Mouse (Mus musculus) layer of hippocampus, adult 2 months (tissue): Measurements from ENCODE around the gene Nek11. TPM values are rescaled to one million over a fixed set of nuclear protein-coding genes. Genes with fewer than 3 reads are reported as not detected.
"Not testable (repeated sequence)": the region's sequence is repeated elsewhere in the genome, so short reads cannot be mapped to it uniquely, and the experiment has no call there.

ENCODE experiments used
- DNase-seq, 2 experiments: peaks; one replicate each; pipeline ENCODE4 v3.0.0; 2022; ENCODE audit warnings: low spot score in 2 of 2
- H3K27ac ChIP-seq: fragments of 200-600 bp; 2 replicates; pipeline ENCODE4 v1.8.1; 2022
- H3K4me3 ChIP-seq: fragments of 200-600 bp; 2 replicates; pipeline ENCODE4 v1.8.1; 2022; ENCODE audit warnings: mild to moderate bottlenecking
- CTCF ChIP-seq: fragments of 200-600 bp; conservative IDR thresholded peaks from 2 replicates; pipeline ENCODE4 v1.8.1; 2022; ENCODE audit warnings: antibody characterized with exemption, mild to moderate bottlenecking, moderate library complexity
- total RNA-seq, 2 experiments: library from RNA; stranded (reverse); gene quantifications; 2 replicates each; pipeline ENCODE4 v1.2.3; 2021

Nek11 gene
- total RNA-seq, 2 experiments from 2014 or later: 1.4 TPM

GRCm38 (mm10) chr9:105186725-105187124 lies 208.6 kb downstream of the Nek11 start:
- no peak for TF ChIP-seq CTCF
- Histone ChIP-seq H3K27ac (no peak overlapping the region), H3K4me3 (no peak overlapping the region)
- DNase-seq: no peak

DNA sequence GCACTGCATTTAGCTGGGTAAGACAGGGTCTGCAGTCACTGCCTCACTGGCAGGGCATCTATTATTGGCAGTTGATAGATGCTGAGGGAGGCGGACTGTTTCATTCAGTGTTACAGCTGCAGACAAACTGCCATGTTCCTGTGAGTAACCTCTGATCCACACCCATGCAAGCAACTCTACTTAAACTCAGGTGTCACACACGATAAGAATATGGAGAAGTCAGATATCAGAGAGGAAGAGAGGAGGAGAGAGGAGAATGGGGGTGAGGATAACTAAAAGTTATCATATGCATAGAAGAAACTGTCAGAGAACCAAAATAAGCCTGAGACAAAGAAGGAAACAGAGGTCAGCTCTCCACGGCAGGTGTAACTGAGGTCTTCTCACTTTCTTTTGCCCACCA lies 212.9 kb downstream of the Nek11 start:
- no peak for TF ChIP-seq CTCF
- no peak for DNase-seq
- no peak overlapping the region for H3K4me3 ChIP-seq
- H3K27ac ChIP-seq: no peak overlapping the region

DNA sequence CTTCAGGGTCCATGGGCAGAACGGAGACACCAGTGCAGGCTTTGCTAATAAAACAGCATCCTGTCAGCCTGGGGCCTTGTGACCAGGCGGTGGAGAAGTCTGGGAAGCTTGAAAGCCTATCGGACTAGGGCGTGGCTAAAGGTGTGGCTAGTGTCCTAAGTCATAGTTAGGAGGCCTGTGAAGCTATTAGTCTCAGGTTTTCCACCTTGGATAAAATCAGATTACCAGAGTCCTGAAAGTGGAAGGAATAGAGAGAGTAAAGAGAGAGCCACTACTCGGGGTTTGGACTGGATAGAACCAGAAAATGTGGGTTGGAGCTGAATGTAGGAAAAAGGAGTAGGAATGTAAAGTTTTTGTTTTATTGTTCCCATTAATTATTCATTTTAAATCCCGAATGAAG lies 250.3 kb downstream of the Nek11 start, which contains the start of gene 1700080E11Rik:
TSS of gene 1700080E11Rik (minus strand) at position 101 of the 400 bp plus-strand sequence.
- no peak within 1 kb of the TSS for H3K27ac ChIP-seq
- TF ChIP-seq CTCF: no peak
- no peak for DNase-seq
- no peak within 1 kb of the TSS for H3K4me3 ChIP-seq

- TF ChIP-seq CTCF: no peak
- no peak overlapping the region for H3K27ac ChIP-seq
- H3K4me3 ChIP-seq: no peak overlapping the region
- DNase-seq: no peak
These were observed 256.1 kb downstream of the Nek11 start for GRCm38 (mm10) chr9:105139204-105139603.

DNA sequence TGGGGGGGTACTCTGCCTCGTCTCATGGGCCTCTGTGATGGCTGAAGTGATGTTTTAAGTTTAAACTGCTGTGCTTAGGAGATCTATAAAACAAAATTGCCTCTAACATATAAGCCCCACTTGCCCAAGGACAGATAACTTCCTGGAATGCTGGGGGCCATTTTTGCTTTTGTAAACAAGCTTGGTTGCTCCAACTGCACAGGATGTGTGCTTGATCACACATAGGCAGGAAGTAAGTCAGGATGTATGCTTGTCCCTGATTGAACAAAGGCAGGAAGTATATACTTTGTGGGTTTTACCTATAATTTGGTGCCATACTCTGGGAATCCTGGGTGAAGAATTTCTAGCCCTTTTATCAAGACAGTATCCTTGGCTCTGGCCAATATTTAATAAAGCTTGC lies 258.9 kb downstream of the Nek11 start:
- DNase-seq: no peak
- Histone ChIP-seq H3K4me3 (no peak overlapping the region), H3K27ac (no peak overlapping the region)
- TF ChIP-seq CTCF: no peak

GRCm38 (mm10) chr9:105134536-105134935 lies 260.8 kb downstream of the Nek11 start:
- H3K27ac ChIP-seq: no peak overlapping the region
- no peak for DNase-seq
- no peak overlapping the region for H3K4me3 ChIP-seq
- no peak for TF ChIP-seq CTCF

DNA sequence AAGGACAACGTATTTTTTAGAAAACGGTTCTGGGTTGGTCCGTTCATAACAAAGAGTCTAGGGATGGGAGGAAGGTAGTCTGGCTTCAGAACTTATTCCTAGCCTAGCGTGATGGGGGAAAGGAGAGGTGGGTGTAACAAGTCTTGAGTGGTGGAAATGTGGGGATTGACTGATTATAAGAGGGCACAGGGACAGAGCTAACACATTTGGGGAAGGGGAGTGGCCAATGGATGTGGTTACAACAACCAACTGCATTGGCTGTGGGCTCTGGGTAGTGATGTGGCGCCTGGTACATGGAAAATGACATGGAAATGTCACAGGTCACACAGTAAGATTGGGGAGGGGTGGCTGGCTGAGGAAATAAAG lies 263.3 kb downstream of the Nek11 start:
- no peak for TF ChIP-seq CTCF
- H3K27ac ChIP-seq: peak overlapping the region; percentile 96
- no peak for DNase-seq
- peak overlapping the region; percentile 69 for H3K4me3 ChIP-seq

DNA sequence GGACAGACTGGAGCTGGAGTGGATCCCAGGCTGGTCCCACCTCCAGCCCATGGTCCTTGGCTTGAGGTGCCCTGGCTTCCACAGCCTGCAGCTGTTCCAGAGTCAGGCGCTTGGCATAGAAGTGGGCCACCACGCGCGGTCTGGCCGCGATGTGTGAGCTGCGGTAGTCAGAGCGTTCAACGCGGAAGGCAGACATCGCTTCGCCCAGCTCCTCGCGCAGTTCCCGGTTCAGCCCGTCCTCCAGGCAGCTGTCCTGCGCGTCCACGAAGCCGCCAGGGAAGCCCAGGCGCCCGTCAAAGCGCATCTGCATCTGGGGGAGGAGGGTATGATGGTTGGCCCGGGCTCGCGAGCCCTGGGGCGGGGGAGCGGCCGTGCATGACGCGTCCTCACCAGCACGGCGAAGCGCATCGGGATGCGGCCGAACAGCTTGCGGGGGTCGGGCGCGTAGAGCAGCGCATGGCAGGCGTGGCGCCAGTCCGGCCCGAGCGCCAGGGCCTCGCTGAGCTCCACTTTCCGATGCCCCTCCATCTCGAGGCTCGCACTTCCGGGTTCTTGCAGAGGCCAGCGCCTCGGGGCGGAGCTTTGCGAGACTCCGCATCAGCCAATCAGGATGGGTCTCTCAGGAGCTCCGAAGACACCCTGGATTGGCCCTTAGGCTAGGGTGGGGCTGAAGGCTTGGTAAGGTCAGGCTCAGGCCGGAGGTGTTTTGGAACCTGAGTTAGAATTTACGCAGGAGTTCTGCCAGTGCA lies 263.9 kb downstream of the Nek11 start, which contains the start of gene Nudt16:
TSS of gene Nudt16 (minus strand) at position 572 of the 749 bp plus-strand sequence.
- Histone ChIP-seq H3K27ac (peak within 1 kb of the TSS; percentile 96), H3K4me3 (peak within 1 kb of the TSS; percentile 69)
- TF ChIP-seq CTCF: no peak; the same call in 1 of the 2 replicates
- peak; percentile 85 to 90 for DNase-seq

- TF ChIP-seq CTCF: no peak
- Histone ChIP-seq H3K4me3 (no peak overlapping the region), H3K27ac (no peak overlapping the region)
- DNase-seq: no peak
These were observed 265.0 kb downstream of the Nek11 start for GRCm38 (mm10) chr9:105130331-105130730.

GRCm38 (mm10) chr9:105125206-105125605 lies 270.1 kb downstream of the Nek11 start:
- not testable (repeated sequence) for DNase-seq, H3K4me3 ChIP-seq, H3K27ac ChIP-seq

Other genes starting within 250 kb of the Nek11 start
- 10 to 100 TPM; 11.5 TPM for gene Aste1, start 132 bp downstream of the Nek11 start, total RNA-seq
- gene Atp2c1, start 131.8 kb upstream of the Nek11 start, total RNA-seq: 100 to 1,000 TPM; 245 to 250 TPM
- gene Pik3r4, start 247.5 kb upstream of the Nek11 start, total RNA-seq: 10 to 100 TPM; 46.2 to 48.4 TPM